Mouse (Mus musculus) ES-Bruce4 (cell line): Measurements from ENCODE around the gene Gng8. TPM values are rescaled to one million over a fixed set of nuclear protein-coding genes. Genes with fewer than 3 reads are reported as not detected.
A peak's percentile ranks its signal among the peaks of the same experiment; 100 is the strongest.

Experiments
- H3K27ac ChIP-seq: 2 replicates; pipeline ENCODE4 v1.5.1; 2012; ENCODE audit warnings: low read length, inconsistent platforms; ENCODE audit not compliant: insufficient read depth
- H3K27me3 ChIP-seq: 2 replicates; pipeline ENCODE4 v1.6.1; 2012; ENCODE audit warnings: mild to moderate bottlenecking, low read length, inconsistent platforms; ENCODE audit not compliant: control insufficient read depth, poor library complexity, insufficient read depth, severe bottlenecking
- H3K36me3 ChIP-seq: 2 replicates; pipeline ENCODE4 v1.6.1; 2012; ENCODE audit warnings: inconsistent platforms, mild to moderate bottlenecking, low read length, moderate library complexity; ENCODE audit not compliant: control insufficient read depth, poor library complexity, insufficient read depth, severe bottlenecking
- H3K4me1 ChIP-seq: one replicate; pipeline ENCODE4 v1.8.1; 2011; ENCODE audit warnings: low read length; ENCODE audit not compliant: control insufficient read depth, insufficient read depth
- H3K4me3 ChIP-seq: 2 replicates; pipeline ENCODE4 v1.5.1; 2011; ENCODE audit warnings: low read depth, mild to moderate bottlenecking, low read length
- H3K9ac ChIP-seq: 2 replicates; pipeline ENCODE4 v1.6.1; 2012; ENCODE audit warnings: low read depth, mild to moderate bottlenecking, inconsistent platforms; ENCODE audit not compliant: poor library complexity, severe bottlenecking
- H3K9me3 ChIP-seq: replicated peaks from 2 replicates; pipeline ENCODE4 v1.6.1; 2012; ENCODE audit warnings: mild to moderate bottlenecking, low read length, inconsistent platforms; ENCODE audit not compliant: control insufficient read depth, poor library complexity, insufficient read depth, severe bottlenecking
- CTCF ChIP-seq: IDR thresholded peaks from one replicate; pipeline ENCODE4 v1.8.1; 2011; ENCODE audit warnings: low read depth, low read length
- EP300 ChIP-seq: IDR thresholded peaks from 2 replicates; pipeline ENCODE4 v1.6.1; 2011; ENCODE audit warnings: low read depth, low read length; ENCODE audit not compliant: insufficient read depth
- POLR2A ChIP-seq: IDR thresholded peaks from one replicate; pipeline ENCODE4 v1.8.1; 2011; ENCODE audit warnings: low read length; ENCODE audit not compliant: insufficient read depth
- polyA plus RNA-seq: library from polyadenylated mRNA; stranded (reverse); fragments of >200 nt; gene quantifications from 2 replicates; pipeline ENCODE4 v1.2.4, GENCODE M21; 2011; ENCODE audit warnings: low read depth; ENCODE audit not compliant: missing spikeins, insufficient read depth, insufficient read length

The Gng8 gene
- polyA plus RNA-seq, 1 experiment: 4.6 TPM

GRCm38 (mm10) chr7:16858336-16858735 lies 33.2 kb upstream of the Gng8 start:
- no peaks in the 10 kb centered on the region for H3K36me3 ChIP-seq
- no peaks in the 10 kb centered on the region for H3K27me3 ChIP-seq
- no peak overlapping the region for H3K27ac ChIP-seq
- H3K4me1 ChIP-seq: peaks cover under 1% of the 10 kb centered on the region
- H3K4me3 ChIP-seq: peak overlapping the region; percentile 55
- H3K9ac ChIP-seq: 0 out of 2 replicates have a peak overlapping the region, but pooled peaks have one; percentile 25
- TF ChIP-seq POLR2A (no peak), CTCF (peak; percentile 86)
- no peaks in the 10 kb centered on the region for H3K9me3 ChIP-seq

DNA sequence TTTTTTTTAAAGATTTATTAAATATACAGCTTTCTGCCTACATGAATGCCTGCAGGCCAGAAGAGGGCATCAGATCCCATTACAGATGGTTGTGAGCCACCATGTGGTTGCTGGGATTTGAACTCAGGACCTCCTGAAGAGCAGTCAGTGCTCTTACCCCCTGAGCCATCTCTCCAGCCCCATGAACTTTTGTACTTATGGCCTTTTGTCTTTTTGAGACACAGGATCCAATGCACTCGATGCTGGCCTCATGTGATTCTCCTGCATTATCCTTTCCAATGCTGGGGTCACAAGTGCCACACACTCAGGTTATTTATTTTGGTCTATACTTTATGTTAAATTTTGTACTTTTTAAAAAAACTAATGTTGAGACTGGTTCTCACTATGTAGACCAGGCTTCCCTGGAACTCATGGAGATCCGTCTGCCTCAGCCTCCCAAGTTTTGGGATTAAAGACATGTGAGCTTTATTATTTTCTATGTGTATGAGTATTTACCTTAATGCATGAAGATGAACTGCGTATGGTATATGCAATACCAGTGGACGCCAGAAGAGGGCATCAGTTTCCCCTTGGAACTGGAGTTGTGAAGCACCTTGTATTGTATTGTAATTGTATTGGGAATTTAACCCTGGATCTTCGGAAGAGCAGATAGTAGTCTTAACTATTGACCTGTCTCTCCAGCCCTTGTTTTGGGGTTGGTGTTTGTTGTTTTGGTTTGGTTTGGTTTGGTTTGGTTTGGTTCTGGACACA lies 31.5 kb upstream of the Gng8 start:
- Histone ChIP-seq H3K9ac (no peak overlapping the region), H3K27ac (no peak overlapping the region), H3K36me3 (no peaks in the 10 kb centered on the region), H3K9me3 (no peaks in the 10 kb centered on the region), H3K4me3 (no peak overlapping the region), H3K4me1 (no peaks in the 10 kb centered on the region), H3K27me3 (no peaks in the 10 kb centered on the region)
- TF ChIP-seq EP300: no peak
- TF ChIP-seq POLR2A: no peak
- TF ChIP-seq CTCF: peak; percentile 6

DNA sequence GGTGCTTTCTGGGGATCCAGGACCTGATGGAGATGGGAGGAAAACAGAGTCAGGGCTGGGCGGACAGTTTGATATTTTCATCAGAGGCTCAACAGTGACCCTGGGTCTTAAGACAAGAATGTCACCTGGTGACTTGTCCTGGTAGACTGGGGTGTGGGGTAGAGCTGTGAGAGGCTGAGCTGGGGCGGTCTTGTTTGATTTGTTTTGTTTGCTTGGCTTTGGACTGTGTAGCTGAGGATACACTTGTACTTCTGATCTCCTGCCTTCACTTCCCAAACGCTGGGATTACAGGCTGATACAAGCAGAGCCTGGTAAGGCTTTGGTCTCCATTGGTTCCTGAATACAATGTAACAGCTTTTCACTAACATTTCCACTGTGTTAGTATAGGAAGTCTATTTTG lies 24.1 kb upstream of the Gng8 start:
- no peak for TF ChIP-seq EP300
- TF ChIP-seq POLR2A: no peak
- no peak for TF ChIP-seq CTCF
- no peaks in the 10 kb centered on the region for H3K36me3 ChIP-seq
- no peak overlapping the region for H3K9ac ChIP-seq
- no peaks in the 10 kb centered on the region for H3K9me3 ChIP-seq
- H3K27ac ChIP-seq: no peak overlapping the region
- no peak overlapping the region for H3K4me3 ChIP-seq
- no peaks in the 10 kb centered on the region for H3K4me1 ChIP-seq
- no peaks in the 10 kb centered on the region for H3K27me3 ChIP-seq

DNA sequence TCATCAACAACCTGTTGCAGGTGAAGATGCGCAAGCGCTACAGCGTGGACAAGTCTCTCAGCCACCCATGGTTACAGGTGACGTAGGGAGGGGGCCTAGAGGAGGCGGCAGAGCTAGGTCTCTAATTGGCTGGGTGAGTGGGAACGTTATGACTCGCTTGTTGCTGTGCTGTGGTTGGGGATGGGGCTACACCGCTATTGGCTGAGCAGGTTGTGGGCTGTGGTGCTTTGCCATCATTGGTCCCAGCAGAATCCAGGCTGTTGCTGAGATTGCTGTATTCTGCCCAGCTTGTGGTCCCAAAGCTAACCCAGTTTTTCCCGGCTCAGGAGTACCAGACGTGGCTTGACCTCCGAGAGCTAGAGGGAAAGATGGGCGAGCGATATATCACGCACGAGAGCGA lies 22.1 kb upstream of the Gng8 start:
- Histone ChIP-seq H3K4me3 (peak overlapping the region; percentile 60), H3K27me3 (no peaks in the 10 kb centered on the region), H3K9me3 (no peaks in the 10 kb centered on the region), H3K9ac (0 out of 2 replicates have a peak overlapping the region, but pooled peaks have one; percentile 6), H3K27ac (no peak overlapping the region), H3K36me3 (no peaks in the 10 kb centered on the region), H3K4me1 (no peaks in the 10 kb centered on the region)
- no peak for TF ChIP-seq POLR2A
- no peak for TF ChIP-seq EP300
- no peak for TF ChIP-seq CTCF

DNA sequence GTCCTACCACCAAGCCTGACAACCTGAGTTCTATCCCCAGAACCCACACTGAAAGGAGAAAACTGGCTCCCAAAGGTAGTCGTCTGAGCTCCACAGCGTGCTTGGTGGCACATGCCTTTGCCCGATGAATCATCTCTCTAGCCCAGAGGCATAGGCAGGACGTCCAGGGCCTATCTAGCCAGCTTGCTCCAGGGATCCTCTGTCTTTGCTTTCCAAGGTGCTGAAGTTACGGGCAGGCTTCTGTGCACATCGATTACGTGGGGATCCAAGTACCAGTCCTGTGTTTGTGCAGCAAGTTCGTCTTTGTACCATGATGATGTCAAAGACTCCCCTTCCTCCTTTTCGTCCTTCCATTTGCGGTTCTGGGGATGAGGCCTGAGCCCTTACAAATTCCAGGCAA lies 20.0 kb upstream of the Gng8 start:
- Histone ChIP-seq H3K9me3 (no peaks in the 10 kb centered on the region), H3K9ac (no peak overlapping the region), H3K36me3 (no peaks in the 10 kb centered on the region), H3K4me3 (no peak overlapping the region), H3K27me3 (no peaks in the 10 kb centered on the region), H3K27ac (no peak overlapping the region), H3K4me1 (no peaks in the 10 kb centered on the region)
- TF ChIP-seq CTCF: no peak
- no peak for TF ChIP-seq EP300
- TF ChIP-seq POLR2A: no peak

DNA sequence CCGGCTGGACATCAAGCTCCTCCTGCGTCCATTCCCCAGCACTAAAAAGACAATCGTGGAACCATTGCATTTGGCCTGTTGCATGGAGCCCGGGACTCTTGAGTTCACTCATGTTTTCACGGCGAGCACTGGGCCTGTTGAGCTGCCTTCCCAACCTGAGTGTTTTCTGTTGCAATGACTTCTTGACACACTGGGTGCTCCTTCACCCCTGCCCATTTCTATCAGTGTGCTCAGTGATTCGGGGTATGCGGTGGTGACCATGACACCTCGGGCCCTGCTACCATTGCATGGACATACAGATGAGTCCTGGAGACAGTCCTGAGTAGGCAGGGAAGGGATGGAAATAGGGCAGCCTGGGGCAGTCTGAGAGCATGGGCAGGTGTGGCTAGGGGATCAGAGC lies 19.1 kb upstream of the Gng8 start:
- no peak for TF ChIP-seq EP300
- TF ChIP-seq POLR2A: no peak
- no peak for TF ChIP-seq CTCF
- Histone ChIP-seq H3K27me3 (no peaks in the 10 kb centered on the region), H3K27ac (no peak overlapping the region)

More for the DNA sequence above, 19.1 kb upstream of the Gng8 start:
- Histone ChIP-seq H3K9ac (no peak overlapping the region), H3K4me1 (no peaks in the 10 kb centered on the region), H3K9me3 (no peaks in the 10 kb centered on the region), H3K4me3 (no peak overlapping the region), H3K36me3 (no peaks in the 10 kb centered on the region)
